Mouse (Mus musculus) midbrain, embryonic 10.5 days (tissue): ENCODE data around the gene Opn1mw. TPM values are rescaled to one million over a fixed set of nuclear protein-coding genes. Genes with fewer than 3 reads are reported as not detected.
"Not testable (repeated sequence)": the region's sequence is repeated elsewhere in the genome, so short reads cannot be mapped to it uniquely, and the experiment has no call there.

Experiments used
- DNase-seq: peaks from one replicate; pipeline ENCODE4 v3.0.0-alpha.2; 2017; ENCODE audit warnings: low spot score
- H3K27ac ChIP-seq: fragments of 300-500 bp; sonication (generic); replicated peaks from 2 replicates; pipeline ENCODE4 v1.5.1; 2016; ENCODE audit warnings: mild to moderate bottlenecking
- H3K27me3 ChIP-seq: fragments of 300-500 bp; sonication (generic); 2 replicates; pipeline ENCODE4 v1.6.1; 2016; ENCODE audit warnings: low read depth, mild to moderate bottlenecking; ENCODE audit not compliant: poor library complexity, severe bottlenecking
- H3K36me3 ChIP-seq: fragments of 300-500 bp; sonication (generic); 2 replicates; pipeline ENCODE4 v1.6.1; 2016; ENCODE audit warnings: mild to moderate bottlenecking, moderate library complexity
- H3K4me1 ChIP-seq: fragments of 300-500 bp; sonication (generic); 2 replicates; pipeline ENCODE4 v1.6.1; 2016
- H3K4me3 ChIP-seq: fragments of 300-500 bp; sonication (generic); 2 replicates; pipeline ENCODE4 v1.5.1; 2016; ENCODE audit warnings: mild to moderate bottlenecking, moderate library complexity
- H3K9me3 ChIP-seq: fragments of 300-500 bp; sonication (generic); replicated peaks from 2 replicates; pipeline ENCODE4 v1.6.1; 2016; ENCODE audit warnings: mild to moderate bottlenecking
- WGBS: fragments of 180-500 bp; shearing (Covaris S2); methylation state at CpG from one replicate; pipeline ENCODE4 v1.1.7; 2016; 5-methylcytosine and 5-hydroxymethylcytosine counted together
- polyA plus RNA-seq: library from polyadenylated mRNA; unstranded; fragments of >200 nt; fragmentation: Nextera tagmentation; extraction: Ambion mirVana; gene quantifications from 2 replicates; pipeline ENCODE4 v1.2.1, GENCODE M21; 2016

The Opn1mw gene
- not detected in 2 replicates for polyA plus RNA-seq

- H3K27ac ChIP-seq = no peak within 1 kb of the TSS
- no peaks in the 10 kb centered on the region for H3K9me3 ChIP-seq
- DNase-seq = no peak
- no peak within 1 kb of the TSS for H3K4me3 ChIP-seq
- no peaks in the 10 kb centered on the region for H3K4me1 ChIP-seq
- H3K36me3 ChIP-seq = no peaks in the 10 kb centered on the region
- H3K27me3 ChIP-seq = peaks cover 6% of the 10 kb centered on the region
Observed at GRCm38 (mm10) chrX:74127164-74127563, at the start of gene Opn1mw. TSS of gene Opn1mw (plus strand) at chrX:74127464.

GRCm38 (mm10) chrX:74084276-74084837 lies 42.9 kb upstream of the Opn1mw start:
- H3K27me3 ChIP-seq = peaks cover 13% of the 10 kb centered on the region
- WGBS = 33% methylated on average over 17 of the region's 17 CpGs
- H3K4me3 ChIP-seq = peak overlapping the region; percentile 71
- H3K36me3 ChIP-seq = peaks cover 3% of the 10 kb centered on the region
- no peak for DNase-seq
- H3K9me3 ChIP-seq = no peaks in the 10 kb centered on the region; the same call in 1 of the 2 replicates
- H3K27ac ChIP-seq = peak overlapping the region; percentile 98
- peaks cover 17% of the 10 kb centered on the region for H3K4me1 ChIP-seq

DNA sequence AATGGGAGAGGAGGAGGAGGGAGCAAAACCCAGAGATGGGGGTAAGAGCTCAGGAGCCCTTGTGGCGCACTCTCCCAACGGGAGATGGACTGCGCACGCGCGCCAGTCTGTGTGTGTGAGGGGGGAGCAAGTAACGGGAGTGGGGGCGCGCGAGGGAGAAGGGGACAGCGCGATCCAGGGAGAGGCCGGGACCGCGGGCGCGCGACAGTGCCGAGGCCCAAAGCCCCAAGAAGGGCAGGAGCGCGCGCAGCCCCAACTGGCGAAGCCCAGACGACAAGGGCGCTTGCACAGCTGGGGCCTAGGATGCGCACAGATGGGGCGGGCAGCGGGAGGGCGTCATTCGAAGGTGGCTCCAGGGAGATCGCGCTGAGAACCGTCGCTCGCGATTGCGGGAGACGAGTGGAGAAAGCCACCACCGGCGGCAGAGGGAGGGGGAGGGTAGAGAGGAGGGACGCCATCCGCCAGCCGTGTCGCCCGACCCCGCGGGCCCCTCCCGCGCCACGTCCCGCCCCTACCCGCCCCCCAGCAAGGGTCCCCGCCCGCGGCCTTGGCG lies 42.2 kb upstream of the Opn1mw start:
- Histone ChIP-seq H3K27me3 (peaks cover 13% of the 10 kb centered on the region), H3K4me3 (peak overlapping the region; percentile 71), H3K36me3 (no peaks in the 10 kb centered on the region), H3K27ac (peak overlapping the region; percentile 98), H3K4me1 (peaks cover 17% of the 10 kb centered on the region), H3K9me3 (no peaks in the 10 kb centered on the region; the same call in 1 of the 2 replicates)
- 13% methylated on average over 35 of the region's 56 CpGs for WGBS
- DNase-seq = peak; percentile 84

GRCm38 (mm10) chrX:74085601-74086038 lies 41.6 kb upstream of the Opn1mw start:
- Histone ChIP-seq H3K4me3 (peak overlapping the region; percentile 71), H3K27me3 (peaks cover 13% of the 10 kb centered on the region), H3K4me1 (peaks cover 17% of the 10 kb centered on the region), H3K27ac (peak overlapping the region; percentile 98), H3K9me3 (no peaks in the 10 kb centered on the region; the same call in 1 of the 2 replicates), H3K36me3 (no peaks in the 10 kb centered on the region)
- 11% methylated on average over 27 of the region's 27 CpGs for WGBS
- peak; percentile 95 for DNase-seq

GRCm38 (mm10) chrX:74095130-74095529 lies 32.1 kb upstream of the Opn1mw start:
- Histone ChIP-seq H3K27me3 (no peaks in the 10 kb centered on the region), H3K9me3 (no peaks in the 10 kb centered on the region), H3K36me3 (no peaks in the 10 kb centered on the region), H3K4me3 (no peak overlapping the region), H3K4me1 (no peaks in the 10 kb centered on the region), H3K27ac (no peak overlapping the region)
- DNase-seq = no peak
- 77% methylated on average over 1 of the region's 1 CpGs for WGBS

- 67% methylated on average over 4 of the region's 4 CpGs for WGBS
- H3K27me3 ChIP-seq = no peaks in the 10 kb centered on the region
- no peak overlapping the region for H3K4me3 ChIP-seq
- no peaks in the 10 kb centered on the region for H3K9me3 ChIP-seq
- no peak for DNase-seq
- H3K4me1 ChIP-seq = no peaks in the 10 kb centered on the region
- H3K27ac ChIP-seq = no peak overlapping the region
- no peaks in the 10 kb centered on the region for H3K36me3 ChIP-seq
Observed at GRCm38 (mm10) chrX:74103457-74104188, 23.6 kb upstream of the Opn1mw start.

DNA sequence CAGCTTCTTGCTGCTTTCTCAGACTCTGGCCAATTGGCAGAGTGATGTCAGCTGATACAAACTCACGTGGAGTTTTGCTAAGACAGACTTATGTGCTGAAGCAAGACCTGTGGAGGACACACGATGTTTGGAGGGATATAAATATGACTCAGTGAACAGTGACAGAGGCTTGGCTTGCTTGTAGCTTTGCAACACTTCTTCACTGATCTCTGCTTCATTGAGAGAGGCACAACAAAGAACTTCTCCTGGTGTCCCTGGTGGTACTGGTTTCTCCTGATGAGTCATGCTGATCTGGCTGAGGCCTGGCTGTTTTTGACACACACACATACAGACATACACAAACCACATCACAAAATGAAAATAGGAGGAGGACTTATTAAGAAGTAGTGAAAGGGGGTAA lies 21.3 kb upstream of the Opn1mw start:
- 57% methylated on average over 2 of the region's 2 CpGs for WGBS
- no peak for DNase-seq
- no peaks in the 10 kb centered on the region for H3K4me1 ChIP-seq
- H3K36me3 ChIP-seq = no peaks in the 10 kb centered on the region
- no peaks in the 10 kb centered on the region for H3K9me3 ChIP-seq
- no peak overlapping the region for H3K4me3 ChIP-seq
- H3K27ac ChIP-seq = no peak overlapping the region
- H3K27me3 ChIP-seq = no peaks in the 10 kb centered on the region

DNA sequence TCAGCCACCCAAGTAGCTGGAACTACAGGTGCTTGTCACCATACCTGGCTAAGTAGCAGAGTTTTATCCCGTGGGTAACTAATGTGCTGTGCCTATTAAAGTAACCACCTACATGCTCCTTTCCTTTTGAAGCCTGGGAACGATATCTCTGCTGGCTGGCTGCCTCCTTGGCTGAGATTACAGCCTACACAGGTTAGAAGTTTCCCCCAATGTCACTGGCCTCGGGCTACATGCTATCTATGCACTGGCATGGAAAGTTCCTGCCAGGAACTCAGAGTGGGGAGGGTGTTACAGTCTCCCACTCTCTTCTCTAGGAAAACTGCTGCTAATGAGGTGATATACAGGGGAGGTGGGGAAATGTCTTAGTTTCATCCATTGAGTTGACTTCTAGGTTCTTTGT lies 18.5 kb upstream of the Opn1mw start:
- 59% methylated on average over 3 of the region's 3 CpGs for WGBS
- Histone ChIP-seq H3K4me3 (no peak overlapping the region), H3K9me3 (no peaks in the 10 kb centered on the region), H3K27me3 (no peaks in the 10 kb centered on the region), H3K27ac (no peak overlapping the region), H3K36me3 (no peaks in the 10 kb centered on the region), H3K4me1 (no peaks in the 10 kb centered on the region)
- no peak for DNase-seq

DNA sequence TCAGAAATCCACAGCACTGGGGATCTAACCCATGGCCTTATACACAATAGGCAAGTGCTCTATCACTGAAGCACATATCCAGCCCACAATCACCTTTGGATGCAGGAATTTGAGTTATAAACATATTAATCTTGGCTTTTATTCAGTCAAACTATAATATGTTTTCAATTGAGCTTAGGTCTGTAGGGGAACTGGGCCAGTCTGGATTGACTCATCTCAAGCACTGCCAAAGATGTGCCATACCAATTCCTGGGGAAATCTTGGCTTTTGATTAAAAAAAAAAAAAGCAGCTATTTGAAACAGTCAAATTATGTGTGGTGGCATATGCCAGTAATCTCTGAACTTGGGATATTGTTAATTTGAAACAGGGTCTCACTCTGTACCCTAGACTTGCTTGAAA lies 13.2 kb upstream of the Opn1mw start:
- Histone ChIP-seq H3K27me3 (no peaks in the 10 kb centered on the region), H3K36me3 (no peaks in the 10 kb centered on the region), H3K27ac (no peak overlapping the region), H3K4me1 (no peaks in the 10 kb centered on the region), H3K9me3 (no peaks in the 10 kb centered on the region), H3K4me3 (no peak overlapping the region)
- no peak for DNase-seq

GRCm38 (mm10) chrX:74115511-74115910 lies 11.8 kb upstream of the Opn1mw start:
- H3K9me3 ChIP-seq = no peaks in the 10 kb centered on the region
- no peaks in the 10 kb centered on the region for H3K27me3 ChIP-seq
- WGBS = 19% methylated on average over 10 of the region's 10 CpGs
- H3K27ac ChIP-seq = no peak overlapping the region
- no peaks in the 10 kb centered on the region for H3K36me3 ChIP-seq
- peak; percentile 35 for DNase-seq
- H3K4me3 ChIP-seq = peak overlapping the region; percentile 27
- no peaks in the 10 kb centered on the region for H3K4me1 ChIP-seq

GRCm38 (mm10) chrX:74124975-74125374 lies 2.3 kb upstream of the Opn1mw start:
- no peak overlapping the region for H3K27ac ChIP-seq
- H3K27me3 ChIP-seq = peaks cover 6% of the 10 kb centered on the region
- WGBS = 66% methylated on average over 2 of the region's 2 CpGs
- H3K4me1 ChIP-seq = no peaks in the 10 kb centered on the region
- no peaks in the 10 kb centered on the region for H3K36me3 ChIP-seq
- H3K4me3 ChIP-seq = no peak overlapping the region
- H3K9me3 ChIP-seq = no peaks in the 10 kb centered on the region
- no peak for DNase-seq

DNA sequence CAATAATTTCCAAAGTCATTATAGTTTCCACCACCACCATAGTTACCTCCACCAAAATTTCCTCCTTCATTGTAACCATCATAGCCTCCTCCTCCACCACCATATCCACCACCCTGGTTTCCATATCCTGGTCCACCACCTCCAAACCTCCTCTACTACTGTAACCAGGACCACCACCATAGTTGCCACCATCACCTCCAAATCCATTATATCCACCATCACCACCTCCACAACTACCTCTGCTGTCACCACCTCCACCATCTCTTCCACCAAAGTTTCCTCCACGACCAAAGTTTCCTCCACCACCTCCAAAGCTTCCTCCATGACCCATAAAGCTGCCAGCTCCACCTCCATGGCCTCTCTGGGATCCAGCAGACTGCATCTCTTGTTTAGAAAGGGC lies 8.0 kb downstream of the Opn1mw start, which contains the start of gene Mecp2:
TSS of gene Mecp2 (minus strand) at position 101 of the 400 bp plus-strand sequence.
- DNase-seq = not testable (repeated sequence)
- 36% methylated on average over 1 of the region's 1 CpGs for WGBS

GRCm38 (mm10) chrX:74167738-74168137 lies 40.5 kb downstream of the Opn1mw start, which contains the start of gene Tex28:
TSS of gene Tex28 (minus strand) at chrX:74167838.
- H3K4me3 ChIP-seq = no peak within 1 kb of the TSS
- no peaks in the 10 kb centered on the region for H3K36me3 ChIP-seq
- WGBS = 94% methylated on average over 1 of the region's 1 CpGs
- H3K4me1 ChIP-seq = no peaks in the 10 kb centered on the region
- H3K9me3 ChIP-seq = no peaks in the 10 kb centered on the region
- no peak within 1 kb of the TSS for H3K27ac ChIP-seq
- no peak for DNase-seq
- no peaks in the 10 kb centered on the region for H3K27me3 ChIP-seq

More for the DNA sequence above, 8.0 kb downstream of the Opn1mw start, which contains the start of gene Mecp2:
- not testable (repeated sequence) for H3K27ac ChIP-seq, H3K4me3 ChIP-seq, H3K4me1 ChIP-seq, H3K9me3 ChIP-seq, H3K36me3 ChIP-seq, H3K27me3 ChIP-seq
